Mouse (Mus musculus): Measurements from ENCODE around the gene Shisa3. TPM values are rescaled to one million over a fixed set of nuclear protein-coding genes. Genes with fewer than 3 reads are reported as not detected.

Shisa3 gene
- polyA plus RNA-seq (2015; fragmentation: Nextera tagmentation; extraction: Ambion mirVana) = 0.44 and 0.55 TPM in 2 replicates

DNA sequence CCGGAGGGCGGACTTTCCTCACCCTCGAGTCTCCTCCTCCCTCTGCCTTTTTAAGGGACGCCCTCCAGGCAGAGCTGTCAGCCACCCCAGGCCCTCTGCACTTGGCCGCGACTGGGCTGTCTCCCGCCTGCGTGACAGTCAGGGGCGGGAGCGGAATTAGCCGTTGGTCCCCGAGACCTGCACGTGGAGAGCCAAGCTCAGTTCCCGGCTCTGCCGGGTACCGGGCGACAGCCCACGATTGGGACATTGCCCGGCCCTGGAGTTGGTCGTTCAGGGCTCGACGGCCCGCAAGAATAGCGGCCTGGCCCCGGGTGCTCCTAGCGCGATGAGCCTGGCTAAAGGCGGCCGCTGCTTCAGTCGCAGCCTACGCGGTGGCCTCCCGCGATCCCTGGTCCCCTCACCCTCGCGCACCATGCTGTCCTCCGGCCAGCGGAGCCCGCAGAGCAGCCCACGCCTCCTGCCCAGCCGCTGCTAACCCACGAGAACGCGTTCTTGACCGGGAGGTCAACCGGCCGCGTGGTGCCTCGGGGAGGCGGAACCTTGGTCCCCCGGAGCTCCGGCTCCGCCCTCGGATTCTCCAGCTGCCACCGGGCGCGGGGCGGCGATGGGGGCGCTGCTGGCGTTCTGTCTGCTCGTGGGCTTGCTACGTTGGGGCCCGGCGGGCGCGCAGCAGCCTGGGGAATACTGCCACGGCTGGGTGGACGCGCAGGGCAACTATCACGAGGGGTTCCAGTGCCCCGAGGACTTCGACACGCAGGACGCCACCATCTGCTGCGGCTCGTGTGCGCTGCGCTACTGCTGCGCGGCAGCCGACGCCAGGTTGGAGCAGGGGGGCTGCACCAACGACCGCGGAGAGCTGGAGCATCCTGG is at the start of gene Shisa3:
TSS of gene Shisa3 (plus strand) at position 79 of the 870 bp plus-strand sequence.
- DNase-seq (ENCODE audit: low spot score) = peak; percentile 14

DNA sequence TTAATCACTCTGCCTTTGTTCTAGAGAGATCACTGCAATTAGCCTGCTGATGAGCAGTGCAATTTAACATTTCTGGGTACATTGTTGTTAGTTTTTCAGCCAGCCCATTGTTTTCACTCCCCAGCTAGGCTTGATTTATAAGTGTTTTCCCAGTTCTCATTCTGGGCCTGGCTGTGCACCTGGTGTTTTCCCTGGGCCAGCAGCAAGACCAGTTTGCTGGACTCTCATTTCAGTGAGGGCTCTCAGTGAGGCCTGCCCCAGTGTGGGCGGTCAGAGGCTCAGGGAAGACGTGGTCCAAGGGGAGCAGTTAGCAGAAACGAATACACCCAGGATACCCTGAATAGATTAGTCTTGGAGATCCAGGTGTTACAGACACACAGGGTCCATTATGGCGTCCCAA is 49.0 kb upstream of the Shisa3 start:
- no peak for DNase-seq (ENCODE audit: low spot score)

DNA sequence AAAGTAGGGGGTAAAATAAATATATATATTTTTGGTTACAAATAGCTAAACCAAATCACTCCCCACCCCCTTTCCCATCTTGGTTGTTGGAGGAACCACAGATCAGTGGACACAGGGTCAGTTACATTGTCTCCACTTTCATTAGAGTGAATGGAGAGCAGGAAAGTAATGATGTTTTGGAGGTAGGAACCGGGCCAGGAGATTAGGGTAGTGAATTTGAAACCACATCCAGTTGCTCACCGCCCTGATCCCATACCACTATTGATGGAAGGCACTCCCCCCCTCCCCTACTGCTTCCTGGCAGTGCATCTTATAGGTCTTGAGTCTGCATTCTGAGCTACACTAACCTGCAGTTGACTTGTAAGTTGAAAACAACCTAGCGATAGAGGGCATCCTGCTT is 48.6 kb upstream of the Shisa3 start:
- DNase-seq (ENCODE audit: low spot score) = no peak

DNA sequence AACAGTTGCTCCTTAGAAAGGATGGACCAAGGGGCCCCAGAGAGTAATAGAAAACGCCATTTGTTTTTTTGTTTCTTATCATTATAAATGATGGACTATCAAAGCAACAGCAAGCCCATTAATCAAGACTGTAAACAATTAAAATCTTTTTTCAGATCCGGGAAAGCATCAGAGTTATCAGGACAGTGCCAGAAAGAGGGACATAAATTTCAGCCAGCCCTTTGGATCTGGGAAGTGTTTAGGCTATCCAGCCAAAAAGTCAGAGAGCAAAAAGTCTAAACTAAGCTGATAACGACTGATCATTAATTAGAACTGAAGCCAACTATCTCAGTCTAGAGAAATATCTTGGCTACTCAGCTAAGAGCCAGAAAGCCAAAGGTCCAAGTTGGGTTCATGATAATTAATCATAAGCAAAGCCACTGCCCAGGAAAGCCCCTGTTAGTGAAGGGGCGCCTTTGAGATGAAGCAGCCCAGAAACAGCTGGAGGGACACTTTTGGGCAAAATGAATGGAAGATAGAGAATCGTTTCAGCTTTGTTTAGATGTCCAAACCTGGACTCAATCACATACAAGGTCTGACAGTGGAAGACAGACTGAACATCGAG is 35.0 kb upstream of the Shisa3 start:
- DNase-seq (ENCODE audit: low spot score) = no peak

DNA sequence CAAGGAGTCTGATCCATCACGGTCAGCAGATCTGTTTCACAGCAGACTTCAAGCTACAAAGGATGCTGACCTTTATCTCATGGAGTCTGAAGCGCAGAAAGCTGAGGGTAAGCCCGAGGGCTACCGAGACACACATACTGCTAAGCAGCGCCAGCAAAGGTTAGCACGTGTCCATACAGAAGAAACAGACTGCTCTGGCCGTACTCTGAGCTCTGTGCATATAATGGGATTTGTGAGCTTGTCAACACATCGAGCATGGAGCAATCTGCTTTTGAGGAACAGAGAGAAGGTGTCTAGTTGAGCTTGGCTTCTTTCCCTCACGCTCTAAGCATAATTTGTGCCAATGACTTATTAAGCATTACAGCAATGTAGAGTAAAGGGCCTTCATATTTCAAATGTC is 33.6 kb upstream of the Shisa3 start:
- DNase-seq (ENCODE audit: low spot score) = no peak

DNA sequence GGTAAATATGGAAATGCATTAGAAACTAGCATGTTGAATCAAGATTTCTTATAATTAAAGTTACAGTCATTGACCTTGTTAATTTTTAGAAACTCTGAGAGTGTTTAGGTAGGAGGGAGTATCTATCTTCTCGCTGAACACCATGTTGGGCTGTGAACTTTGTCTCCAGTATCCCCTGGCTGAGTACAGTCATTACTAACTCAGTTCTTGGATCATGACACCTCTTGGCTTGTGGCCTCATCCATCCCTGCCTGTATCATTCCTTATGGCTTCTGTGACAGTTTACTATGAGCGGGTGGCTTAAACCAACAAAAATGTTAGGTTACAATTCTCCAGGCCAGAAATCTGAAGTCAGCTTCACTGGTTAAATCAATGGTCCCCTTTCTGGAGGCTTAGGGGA is 32.0 kb upstream of the Shisa3 start:
- no peak for DNase-seq (ENCODE audit: low spot score)

DNA sequence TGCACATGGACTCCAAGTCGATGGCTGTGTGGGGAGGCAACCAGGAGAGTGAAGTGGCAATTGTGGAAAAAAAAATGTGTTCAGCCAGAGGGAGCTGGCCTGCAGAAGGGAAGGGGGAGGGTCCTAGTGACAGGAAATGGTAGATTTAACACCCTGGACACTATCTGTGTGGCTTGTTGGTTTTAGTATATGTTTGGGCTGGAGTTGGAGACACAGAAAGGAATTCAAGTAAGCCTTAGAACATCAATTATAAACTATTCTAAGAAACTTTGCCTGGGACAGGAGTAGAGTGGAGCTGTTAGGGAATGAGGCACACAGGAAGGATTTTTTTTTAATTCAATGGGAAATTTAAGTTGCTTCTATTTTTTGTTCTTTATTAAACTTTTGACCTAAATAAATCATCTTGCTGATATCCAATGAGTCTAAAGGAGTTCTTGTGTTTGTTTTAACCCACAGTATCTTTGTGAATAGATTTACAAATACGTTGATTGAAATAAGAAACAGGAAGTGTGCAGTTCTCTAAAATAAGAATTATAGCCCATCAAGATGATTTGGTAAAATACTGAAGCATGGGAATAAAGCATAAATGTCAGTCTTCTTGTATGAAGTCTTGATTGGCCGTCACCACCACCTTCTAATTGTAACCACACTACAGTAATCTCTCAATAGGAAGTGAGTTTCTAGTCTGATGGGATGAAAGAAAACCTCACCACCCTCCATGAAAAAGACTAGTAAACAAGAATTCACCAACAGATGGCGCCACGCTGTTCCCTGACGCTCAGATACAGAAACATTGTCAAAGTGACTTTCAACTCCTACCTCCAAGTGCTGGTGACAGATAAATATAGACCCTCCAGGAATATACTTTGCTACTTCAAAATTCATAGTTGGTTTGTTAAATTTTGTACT is 27.7 kb upstream of the Shisa3 start:
- DNase-seq (ENCODE audit: low spot score) = peak; percentile 30

DNA sequence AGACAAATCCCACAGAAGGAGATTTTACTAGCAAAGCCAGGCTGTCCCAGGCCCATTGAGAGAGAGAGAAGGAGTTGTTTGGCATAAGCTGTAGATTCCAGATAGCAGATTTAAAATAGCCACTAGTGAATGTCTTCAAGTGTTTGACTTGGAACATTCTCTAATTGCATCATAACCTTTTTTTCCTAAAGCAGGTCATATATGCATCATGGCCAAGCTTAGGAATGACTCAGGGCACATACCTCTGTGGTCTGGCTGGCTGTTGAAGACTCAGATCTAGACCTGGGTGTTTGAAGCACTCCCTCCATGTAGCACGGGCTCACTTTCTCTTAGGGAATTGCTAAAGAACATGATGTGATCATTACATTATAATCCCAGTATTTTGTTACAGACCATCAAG is 12.6 kb upstream of the Shisa3 start:
- DNase-seq (ENCODE audit: low spot score) = no peak

DNA sequence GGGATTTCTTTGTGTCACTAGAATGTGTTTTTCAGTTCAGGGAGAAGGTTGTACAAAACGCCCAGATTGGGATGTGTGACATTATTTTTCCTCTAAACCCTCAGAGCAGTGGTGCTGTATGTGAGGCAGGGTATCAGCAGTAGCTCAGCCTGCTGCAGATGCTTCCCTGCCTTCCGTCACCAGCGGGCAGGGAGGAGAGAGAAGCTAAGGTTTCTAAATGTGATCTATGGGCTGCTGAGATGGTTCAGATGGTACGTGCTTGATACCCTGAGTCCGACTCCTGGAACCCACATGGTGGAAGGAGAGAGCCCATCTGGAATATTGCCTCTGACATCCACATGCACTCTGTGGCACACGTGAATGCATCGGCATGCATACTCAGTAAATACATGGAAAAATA is 12.1 kb upstream of the Shisa3 start:
- DNase-seq (ENCODE audit: low spot score) = no peak

DNA sequence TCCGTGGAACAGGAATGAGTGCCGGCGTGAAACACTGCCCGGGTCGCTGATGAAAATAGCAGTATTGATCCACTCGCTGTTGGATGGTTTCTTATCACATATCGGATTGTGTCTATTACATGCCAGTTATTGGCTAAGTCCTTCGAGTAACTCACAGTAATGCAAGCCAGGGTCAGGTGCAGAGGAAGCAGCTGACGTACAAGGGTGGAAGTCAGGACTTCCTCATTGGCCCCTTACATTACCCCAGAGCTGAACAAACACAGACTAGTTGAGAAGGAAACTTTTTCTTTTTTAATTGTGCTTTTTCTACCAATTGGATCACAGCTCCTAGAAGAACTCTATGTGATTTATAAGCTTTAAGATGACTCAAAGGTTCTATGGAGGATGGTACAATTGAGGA is 7.7 kb upstream of the Shisa3 start:
- no peak for DNase-seq (ENCODE audit: low spot score)

DNA sequence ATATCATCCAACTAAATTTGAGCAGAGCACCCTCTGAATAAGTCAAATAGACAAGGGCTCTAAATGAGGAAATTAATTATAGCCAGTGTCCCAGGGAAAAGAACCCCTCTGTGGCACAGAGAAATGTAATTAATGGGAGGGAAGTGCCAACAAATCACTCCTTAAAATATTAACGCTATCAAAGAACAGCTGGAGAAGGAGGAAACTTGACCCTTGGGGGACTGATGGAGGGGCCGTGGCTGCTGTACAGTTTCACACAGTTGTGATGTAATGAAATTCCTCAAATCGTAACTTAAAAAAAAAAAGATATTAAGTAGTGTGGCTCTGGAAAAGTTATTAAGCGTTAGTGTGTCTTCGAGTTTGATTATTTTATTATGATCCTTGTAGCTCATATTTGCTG is 1.7 kb upstream of the Shisa3 start:
- DNase-seq (ENCODE audit: low spot score) = no peak

DNA sequence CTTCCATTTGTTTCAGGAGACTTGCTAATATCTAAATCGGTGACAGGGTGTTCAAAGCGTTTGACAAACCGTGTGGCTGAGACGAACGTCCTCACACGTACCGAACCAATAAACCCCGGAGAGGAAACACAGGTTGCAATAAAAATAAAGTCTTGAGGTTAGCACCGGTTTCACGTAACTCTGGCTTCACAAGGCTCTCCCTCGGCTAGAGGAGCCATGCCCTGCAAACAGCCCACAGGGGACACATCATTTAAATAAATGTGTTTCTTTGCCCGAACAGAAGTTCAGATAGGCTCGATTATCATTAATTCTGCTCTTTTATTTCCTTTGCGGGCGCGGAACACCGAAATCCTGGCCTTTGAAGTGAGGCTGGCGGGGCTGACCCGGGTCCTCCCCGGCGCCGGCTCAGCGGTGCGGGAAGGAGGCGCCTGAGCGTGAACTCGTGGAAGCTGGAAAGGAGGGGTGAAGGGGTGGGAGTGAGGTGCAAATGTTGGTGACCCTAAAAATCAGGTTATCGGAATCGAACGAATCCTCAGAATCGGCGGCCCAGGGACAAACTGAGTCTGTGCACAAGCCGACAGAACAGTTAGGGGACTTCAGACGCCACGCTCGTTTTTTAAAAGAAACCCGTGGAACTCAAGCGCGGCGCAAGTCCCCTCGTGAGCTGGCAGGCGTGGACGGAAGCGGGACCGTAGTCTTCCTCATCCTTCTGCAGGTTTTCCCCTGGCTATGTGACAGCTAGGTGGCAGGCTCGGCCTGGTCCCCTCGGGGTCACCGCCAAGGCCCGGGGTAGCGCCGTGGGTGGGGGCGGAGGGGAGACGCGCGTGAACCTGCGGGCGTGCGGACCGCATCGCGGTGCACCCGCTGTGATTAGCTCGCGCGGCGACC is 522 bp upstream of the Shisa3 start:
- peak; percentile 12 for DNase-seq (ENCODE audit: low spot score)

DNA sequence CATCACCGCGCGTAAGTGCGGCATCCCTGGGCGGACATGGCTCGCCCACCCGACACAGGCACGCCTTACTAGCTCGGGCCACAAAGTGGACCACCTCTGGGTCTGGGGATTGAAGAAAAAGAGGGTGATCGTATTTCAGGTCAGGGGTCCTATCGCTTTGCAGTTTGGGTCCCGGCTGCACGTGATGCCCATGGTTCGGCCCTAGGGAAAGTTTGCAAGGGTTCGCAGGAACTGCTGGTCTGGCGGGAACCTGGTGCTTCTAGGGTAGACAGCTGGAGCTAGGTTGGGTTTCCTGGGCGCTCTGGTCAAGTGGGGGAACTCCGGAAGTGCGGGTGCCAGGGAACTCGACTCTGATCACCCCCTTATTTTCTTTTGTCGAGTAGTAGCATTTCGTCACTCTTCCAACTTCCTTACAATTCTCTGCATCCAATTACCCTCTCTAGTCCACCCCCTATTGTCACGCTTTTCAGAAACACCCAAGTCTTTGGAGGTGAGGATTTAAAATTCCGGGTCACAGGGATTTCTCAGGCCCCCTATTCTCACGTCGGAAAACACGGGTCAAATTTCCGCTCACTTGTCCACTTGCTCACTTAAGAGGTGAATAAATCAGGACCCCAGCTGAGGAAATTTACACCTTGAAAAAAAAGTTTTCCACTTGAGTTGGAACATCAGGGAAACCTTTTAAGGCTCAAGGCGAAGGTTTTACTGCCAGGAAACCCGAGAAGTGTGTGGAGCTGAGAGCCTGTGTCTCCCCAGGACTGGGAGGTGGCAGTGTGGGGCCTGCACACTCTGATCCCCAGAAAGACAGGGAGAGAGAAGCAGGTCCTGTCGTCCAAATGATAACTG is 1.2 kb downstream of the Shisa3 start:
- DNase-seq (ENCODE audit: low spot score) = no peak

DNA sequence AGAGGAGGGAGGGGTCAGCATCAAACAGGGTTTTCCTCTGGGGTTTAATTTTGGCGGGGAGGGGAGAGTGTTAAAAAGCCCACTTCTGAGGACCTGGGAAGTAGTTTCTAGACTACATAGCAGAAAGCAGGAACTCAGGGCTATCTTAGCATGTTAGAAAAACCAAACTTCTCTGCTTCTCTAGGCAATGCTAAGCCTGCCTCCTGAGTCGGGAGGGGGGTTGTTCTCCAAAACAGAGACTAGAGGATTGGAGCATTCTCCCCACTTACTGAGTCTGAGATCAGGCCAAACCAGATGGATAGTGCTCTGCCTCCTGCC is 1.8 kb downstream of the Shisa3 start:
- no peak for DNase-seq (ENCODE audit: low spot score)

DNA sequence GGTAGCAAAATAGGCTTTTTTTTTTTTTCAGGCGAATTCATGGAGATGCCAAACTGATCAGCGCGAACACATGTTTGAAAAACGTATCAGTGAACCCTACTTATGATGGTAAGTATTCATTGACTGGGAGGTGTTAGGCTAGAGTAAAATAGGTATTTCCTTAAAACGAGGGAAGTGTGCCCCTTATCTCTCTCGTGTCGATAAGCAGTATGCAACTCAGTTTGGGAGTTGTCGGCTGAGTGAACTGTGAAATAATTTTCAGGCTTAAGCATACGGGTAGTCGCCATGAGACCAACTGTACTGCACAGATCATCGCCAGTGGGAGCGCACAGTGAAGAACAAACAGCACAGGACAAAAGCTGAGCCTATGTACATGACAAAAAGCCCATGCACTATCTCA is 13.5 kb downstream of the Shisa3 start:
- DNase-seq (ENCODE audit: low spot score) = no peak

DNA sequence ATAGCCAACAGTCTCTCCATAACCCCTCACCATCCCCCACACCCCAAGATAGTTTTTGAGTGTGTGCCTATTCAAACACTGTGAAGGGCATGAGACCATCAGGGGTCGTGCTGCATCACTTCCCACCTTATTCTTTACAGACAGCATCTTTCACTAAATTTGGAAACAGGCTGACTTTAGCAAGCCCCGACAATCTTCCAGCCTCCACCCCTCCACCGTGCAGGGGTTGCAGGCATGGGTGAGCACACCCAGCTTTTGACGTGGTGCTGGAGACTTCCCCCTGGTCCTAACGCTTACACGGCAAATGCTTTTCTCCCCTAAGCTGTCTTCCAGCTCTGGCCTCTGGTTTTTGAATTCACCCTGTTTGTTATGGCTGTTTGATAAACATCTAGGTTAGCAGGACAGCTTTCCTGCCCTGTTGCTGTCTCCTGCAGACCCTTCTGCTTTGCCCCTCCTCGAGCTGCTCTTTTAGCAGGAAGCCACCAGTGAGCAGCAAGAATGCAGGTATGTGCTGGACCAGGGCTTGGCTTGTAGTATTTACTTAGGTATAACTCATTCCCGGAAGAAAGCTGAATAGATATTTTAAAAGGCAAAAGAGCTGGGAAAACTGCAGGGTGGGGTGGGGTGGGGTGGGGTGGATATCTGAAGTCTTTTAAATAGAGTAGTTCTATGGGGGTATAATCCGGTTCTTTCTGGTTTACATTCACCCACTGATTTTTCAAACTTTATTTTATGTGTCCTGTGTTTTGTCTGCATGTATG is 20.7 kb downstream of the Shisa3 start:
- no peak for DNase-seq (ENCODE audit: low spot score)

DNA sequence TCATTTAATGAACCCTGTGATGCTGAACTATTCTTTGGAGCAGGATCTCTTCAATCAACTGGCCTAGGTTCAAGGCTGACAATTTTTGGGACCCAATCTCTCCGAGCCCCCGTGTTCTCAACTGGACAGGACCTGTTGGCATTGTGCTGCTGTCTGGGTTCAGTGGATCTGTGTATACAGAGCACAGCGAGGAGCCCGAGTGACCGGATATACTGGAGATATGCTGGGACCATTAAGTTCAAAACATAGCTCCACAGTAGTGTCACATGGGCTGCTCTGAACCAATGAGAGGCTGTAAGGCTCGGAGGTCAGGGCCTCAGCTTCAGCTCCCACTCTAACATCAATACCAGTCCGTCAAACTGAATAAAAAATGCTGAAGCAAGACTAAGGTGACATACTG is 21.8 kb downstream of the Shisa3 start:
- DNase-seq (ENCODE audit: low spot score) = no peak

DNA sequence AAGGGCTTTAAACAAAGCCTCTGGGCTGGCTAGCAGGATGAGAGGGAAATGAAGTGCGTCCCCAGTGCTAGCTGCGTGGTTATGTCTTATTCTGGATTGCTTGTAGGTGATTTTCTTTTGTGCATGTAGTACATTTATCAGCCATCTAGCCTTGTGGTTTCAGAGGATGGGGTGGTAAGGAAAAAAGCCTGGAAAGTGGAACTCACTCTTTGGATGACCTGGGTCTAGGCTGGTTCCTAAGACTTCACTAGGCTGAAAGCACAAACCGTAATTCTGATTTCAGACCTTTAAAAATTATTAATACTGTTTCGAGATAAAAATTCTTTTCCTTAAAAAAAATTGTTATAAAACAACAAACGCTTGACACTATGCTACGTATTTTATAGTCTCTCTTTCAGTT is 22.2 kb downstream of the Shisa3 start:
- no peak for DNase-seq (ENCODE audit: low spot score)

DNA sequence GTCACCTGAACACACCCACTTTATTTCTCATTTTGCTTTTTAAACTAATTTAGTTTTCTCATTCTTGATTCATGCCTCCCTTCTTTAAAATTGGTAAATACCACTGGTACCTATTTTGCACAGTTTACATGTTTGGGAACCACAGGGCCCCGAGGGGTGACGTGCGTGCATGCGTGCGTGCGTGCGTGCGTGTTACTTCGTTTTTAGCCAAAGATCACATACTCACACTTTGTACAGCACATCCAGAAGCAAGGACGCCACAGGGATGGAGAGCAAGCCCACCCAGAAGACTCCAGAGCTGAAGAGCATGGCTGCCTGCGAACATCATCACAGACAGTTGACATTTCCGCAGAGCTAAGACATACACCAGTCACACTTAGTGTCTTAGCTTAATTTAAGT is 23.6 kb downstream of the Shisa3 start:
- no peak for DNase-seq (ENCODE audit: low spot score)
